Mouse (Mus musculus): ENCODE measurements around the gene Fam214b.

DNA sequence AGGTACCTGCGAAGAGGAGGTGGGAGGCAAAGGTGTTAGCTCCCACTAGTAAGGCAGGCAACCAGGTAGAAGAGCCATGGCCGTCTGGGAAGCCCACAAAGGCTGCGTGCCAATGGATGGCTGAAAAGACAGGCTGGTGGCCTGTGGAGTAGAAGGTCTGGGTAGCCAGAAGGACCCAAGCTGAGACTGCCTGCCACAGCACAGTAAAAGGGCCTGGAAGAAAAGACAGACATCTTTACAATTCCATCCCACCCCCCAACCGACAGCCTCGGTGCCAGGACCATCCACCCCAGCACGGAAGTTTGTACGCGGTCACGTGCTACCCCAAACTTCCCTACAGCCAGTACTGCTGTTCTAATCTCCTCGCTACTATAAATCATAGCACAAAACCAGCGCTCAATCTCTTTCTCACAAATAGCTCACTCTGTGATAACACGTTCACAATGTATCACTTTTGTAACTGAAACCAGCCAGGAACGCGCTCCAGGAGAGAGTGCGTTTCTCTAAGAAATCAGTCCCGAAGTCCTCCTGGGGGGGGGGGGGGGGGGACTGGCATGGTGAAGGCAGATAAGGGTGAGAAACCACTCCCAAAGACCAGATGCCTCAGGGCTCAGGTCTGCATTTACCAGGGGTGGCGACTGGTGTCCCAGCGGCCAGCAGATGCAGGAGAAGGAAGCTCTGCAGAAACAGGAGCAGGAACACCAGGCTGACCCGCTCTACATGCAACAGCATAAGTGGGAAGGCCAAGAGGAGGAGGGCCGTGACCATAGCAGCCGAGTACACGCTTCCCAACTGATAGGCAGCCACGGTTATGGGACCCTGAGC is 26.2 kb downstream of the Fam214b start:
- TF ChIP-seq TBP (IDR thresholded peaks at IDR 0.05; ENCODE audit: low read depth, low read length) = no peak
- no peak for TF ChIP-seq NRF1 (IDR thresholded peaks at IDR 0.05; ENCODE audit: insufficient read depth, low read depth, low read length, poor library complexity, severe bottlenecking)
- TF ChIP-seq GATA1 (IDR thresholded peaks at IDR 0.05; ENCODE audit: low read depth, low read length) = no peak
- TF ChIP-seq ZNF384 (IDR thresholded peaks at IDR 0.05; ENCODE audit: low read depth, low read length) = no peak
- TF ChIP-seq CTCF (IDR thresholded peaks at IDR 0.05 in 2 of 3, conservative IDR thresholded peaks at IDR 0.05 in 1 of 3; ENCODE audit: control insufficient read depth in 1 of 3, insufficient read depth in 1 of 3, low read depth in 2 of 3, low read length in 3 of 3, poor library complexity in 1 of 3, severe bottlenecking in 1 of 3) = no peak
- TF ChIP-seq RAD21 (IDR thresholded peaks at IDR 0.05; ENCODE audit: low read depth, low read length) = no peak
